Mouse (Mus musculus) kidney, adult 18-20 months (tissue): ENCODE measurements around the gene Nrip1.
"Not testable (repeated sequence)": the region's sequence is repeated elsewhere in the genome, so short reads cannot be mapped to it uniquely, and the experiment has no call there.

Experiments
- DNase-seq: peaks from one replicate; pipeline ENCODE4 v3.0.0; 2021

Nrip1 gene

DNA sequence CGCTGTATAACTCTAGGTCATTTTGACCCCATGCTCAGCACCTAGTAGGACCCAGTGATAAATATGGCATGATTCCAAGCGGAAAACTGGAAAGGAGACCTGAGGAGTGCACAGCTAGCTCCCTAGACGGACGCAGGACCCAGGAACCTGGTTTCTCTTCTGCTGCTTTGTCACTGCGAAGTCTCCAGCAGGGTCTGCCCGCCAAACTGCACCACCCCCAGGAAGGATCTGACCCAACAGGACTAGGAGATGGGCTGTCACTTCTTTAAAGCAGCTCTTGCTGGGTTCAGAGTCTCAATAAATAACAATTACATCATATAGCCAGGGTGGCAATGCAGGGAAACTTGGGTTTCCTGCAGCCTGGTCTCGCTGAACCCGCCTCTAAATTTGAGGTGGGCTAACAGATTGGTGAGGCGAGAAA lies at the start of gene Nrip1:
Nrip1 (minus strand) TSS at position 157 of the 421 bp plus-strand sequence.
- DNase-seq, result no peak

DNA sequence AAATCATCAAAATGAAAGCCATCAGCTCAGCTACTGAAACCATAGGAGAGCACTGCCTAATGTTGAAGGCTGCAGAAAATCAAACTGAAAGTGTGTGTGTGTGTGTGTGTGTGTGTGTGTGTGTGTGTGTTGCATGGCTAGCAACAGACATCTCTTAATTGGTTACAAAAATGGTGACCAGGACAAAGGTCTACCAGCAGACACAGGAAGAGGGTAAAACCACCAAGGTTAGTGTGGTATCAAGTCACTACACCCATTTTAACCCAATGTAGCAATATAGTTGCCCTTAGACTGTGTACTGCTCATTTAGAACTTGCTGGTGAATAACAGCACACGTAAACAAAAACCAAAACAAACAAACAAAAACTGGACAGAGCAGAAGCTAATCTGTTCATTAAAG lies 48.9 kb upstream of the Nrip1 start:
- DNase-seq, result no peak

DNA sequence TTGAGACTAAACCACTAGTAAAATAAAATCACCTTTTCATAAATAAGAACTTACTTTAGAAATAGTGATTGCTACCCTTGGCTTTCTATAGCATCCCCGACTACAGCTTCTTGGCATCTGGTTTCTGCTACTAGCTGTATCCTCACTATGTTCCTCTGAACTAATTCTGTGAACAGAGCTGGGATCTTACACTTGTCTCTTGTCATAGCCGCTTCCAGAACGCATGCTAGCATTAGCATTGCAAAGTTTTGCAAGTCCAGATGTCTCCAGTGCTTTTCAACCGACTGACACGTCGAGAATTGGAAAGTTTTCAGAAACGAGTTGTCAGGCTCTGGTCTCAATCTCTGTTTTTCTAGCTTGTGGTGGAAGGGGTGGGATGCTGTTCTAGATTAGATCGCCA lies 46.2 kb upstream of the Nrip1 start:
- no peak for DNase-seq

DNA sequence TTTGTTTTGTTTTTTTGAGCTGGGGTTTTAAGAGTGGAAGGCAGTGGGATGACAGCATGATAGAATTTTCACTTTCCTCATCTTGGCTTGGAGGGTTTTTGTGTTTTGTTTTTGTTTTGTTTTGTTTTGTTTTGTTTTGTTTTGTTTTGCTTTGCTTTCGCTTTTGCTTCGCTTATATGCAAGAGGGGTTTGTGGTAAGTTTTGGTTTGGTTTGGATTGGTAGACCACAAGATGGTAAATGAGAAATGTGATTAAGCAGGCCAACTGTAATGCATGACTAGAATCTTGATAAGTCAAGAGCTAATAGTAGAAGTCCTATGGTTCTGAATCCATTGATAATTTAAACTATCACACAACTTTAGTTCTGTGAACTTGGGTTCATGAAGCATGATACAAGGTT lies 42.9 kb upstream of the Nrip1 start:
- DNase-seq, result no peak

DNA sequence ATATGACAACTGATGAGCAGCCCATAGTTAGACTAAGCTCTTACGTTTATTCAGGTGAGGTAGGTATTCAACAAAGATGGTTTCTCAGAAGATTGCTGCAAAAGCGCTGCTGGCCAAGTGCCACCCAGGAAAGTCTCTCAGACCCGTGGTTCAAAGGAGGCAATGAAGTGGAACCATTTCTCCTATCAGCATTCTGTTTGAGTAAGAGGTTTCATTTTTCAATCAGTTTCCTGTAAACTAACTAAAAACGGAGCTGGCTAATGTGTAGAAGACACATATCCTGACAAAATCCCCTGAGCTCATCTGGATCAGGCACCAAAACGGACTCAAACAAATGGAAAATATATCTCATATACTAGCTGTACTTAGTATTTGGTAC lies 42.4 kb upstream of the Nrip1 start:
- DNase-seq, result no peak

DNA sequence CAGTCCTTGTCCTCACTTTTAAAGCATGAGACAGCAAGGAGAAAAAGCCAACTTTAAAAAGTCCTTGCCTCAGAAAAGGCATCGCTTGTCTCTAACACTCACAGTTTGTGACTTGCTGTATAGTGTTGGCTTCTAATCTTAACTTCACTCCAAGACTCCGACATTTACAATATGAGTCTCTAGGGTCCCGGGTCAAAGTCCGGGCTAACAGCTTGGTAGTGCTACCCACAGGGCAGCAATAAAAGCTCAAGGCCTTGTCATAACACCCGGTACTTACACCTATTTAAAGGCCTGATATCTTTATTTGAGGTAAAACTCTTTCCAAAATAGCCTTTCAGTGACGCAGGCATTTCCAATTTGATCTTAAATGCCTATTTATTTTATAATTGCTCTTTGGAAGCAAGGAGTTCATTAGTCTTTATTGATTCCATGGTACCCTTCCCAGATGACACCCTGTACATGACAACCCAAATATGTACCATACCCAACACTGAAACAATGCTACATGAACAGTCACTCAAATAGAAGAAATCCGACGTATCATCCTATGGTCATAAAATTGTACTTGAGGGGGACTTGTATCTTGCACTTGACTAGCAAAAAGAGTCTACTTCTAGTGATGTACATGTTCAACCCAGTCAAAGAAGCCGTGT lies 41.9 kb upstream of the Nrip1 start:
- DNase-seq, result no peak

DNA sequence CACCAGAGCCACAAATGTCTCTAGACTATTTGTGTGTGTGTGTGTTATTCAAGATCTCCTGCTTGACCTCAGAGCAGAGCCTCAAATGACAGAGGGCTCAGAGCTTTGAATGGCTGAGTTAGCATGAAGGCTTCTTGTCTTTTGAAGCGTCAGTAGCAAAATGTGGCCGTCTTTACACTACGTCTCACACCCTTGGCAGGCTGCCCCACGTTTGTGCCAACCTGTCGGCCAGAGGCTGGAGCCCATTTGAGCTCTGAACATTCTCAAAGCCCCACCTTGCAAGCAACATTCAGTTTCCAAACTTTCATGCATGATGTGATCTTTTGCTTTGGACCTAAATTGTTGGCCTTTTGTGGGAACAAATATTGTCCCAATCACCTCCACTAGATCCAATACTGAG lies 40.9 kb upstream of the Nrip1 start:
- DNase-seq, result peak; percentile 13

DNA sequence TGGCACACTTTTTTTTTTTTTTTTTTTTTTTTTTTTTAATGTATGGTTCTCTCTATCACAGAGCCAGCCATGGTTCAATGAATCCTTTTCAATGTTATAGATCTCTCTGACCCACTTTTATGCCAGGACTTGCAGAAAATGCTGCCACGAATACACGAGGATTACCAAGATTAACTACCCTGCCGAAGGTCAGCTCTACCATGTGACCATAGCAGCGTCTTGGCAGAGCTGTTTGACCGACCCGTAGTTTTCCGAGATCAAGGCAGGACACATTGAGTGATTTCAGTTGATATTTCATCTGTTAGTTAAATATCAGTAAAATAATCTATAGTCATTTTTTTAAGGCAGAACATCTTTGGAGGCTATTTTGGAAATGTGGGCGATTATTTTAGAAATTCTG lies 40.0 kb upstream of the Nrip1 start:
- no peak for DNase-seq

DNA sequence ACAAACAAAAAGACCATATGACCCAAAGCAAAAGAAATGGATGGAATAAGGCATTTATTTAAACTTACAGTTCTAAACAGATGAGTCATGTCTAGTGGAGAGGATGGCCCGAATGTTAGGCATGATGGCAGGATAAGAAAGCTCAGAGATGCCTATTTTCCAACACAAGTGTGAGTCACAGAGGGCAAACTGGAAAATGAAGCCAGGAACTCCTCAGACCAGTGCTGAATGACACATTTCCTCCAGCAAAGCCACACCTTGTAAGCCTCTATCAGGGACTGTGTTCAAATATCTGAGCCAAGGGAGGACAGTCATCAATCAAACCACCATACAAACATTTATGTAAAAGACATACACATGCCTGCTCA lies 35.7 kb upstream of the Nrip1 start:
- DNase-seq, result no peak

DNA sequence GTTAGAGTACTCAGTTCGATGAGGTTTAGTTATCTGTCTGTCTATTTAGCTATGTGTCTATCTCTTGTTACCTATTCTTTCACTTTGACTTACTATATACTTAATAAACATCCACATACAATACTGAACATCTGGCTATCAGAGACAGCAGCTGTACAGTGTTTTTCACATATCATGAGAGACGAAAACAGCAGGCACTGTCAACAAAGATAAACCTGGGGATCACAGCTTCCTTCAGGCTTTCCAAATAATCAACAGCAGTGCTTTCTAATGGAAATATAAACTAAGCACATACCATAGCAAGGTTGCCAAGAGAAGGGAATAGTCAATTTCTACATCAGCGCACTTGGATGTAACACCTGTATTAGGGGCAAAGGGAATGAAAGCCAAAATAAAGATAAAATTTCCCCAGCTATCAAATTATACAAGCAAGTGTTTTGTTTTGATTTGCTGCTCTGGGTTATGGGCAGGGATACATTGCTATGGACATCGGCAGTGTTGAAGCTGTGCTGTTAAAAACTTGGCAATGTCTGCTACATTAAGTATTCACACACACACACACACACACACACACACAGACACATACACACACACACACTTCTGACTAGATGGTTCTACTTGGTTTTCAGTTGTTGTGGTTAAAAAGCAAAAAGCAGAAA lies 35.2 kb upstream of the Nrip1 start:
- no peak for DNase-seq

DNA sequence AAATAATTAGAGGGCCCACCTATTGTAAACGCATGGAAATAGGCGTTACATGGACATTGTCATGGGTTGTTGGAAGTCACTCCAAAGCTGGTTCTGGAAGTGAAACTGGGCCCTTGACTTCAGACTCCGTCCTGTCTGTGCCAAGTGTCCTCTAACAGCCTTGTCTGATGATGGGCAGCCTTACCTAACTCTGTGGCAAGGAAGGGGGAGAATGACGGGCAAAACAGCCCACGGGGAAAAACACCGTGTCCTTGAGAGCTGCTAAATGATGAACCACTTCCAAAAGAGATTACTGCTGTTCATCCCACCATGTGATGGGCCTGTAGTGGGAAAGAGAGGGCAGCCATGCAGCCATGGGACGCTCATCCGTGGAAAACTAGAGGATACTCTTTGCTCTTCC lies 34.6 kb upstream of the Nrip1 start:
- DNase-seq, result no peak

DNA sequence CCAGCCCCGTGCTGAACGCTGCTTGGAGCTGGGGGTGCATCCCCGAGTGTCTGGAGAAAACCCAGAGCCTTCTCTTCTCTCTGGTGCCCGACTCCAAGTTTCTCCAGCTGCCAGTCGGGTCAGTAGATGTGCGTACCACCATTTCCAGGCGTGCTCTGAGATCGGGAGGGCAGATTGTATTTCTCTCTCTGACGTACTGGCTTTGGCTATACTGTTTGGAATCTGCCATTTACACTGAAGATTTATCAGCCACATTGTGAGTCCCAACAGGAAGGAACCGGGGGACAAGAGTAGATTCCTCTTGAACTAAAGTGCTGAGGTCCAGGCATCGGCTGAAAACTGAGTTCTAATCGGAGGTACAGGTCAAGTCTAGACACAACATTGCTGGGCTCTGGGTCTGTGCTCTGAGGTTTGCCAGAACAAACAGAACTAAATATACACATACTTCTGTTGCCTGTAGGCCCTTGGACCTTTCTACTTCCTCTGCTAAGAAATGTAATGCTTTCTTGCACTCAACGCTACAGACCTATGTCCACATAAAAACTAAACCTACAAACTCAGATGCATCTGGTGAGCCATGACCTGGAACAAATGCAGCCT lies 33.8 kb upstream of the Nrip1 start:
- DNase-seq, result no peak

DNA sequence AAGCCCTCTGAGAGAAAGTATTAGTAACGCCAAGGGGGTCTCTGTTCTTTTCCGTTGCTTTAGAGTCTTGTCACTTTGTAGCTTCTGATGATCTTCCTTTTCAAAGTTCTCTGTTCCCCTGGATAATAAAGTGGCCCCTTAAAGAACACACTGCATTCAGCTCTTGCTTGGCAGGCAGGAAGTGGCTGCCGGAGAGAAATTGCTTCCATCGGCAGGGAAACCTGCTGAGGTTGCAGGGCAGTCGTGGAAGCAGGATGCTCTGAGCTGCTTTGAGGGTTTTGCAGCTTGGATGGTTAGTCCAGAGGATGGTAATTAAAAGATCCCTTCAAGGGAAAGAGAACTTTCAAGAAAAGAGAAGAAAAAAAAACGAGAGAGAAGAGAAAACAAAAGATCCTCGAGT lies 33.3 kb upstream of the Nrip1 start:
- no peak for DNase-seq

DNA sequence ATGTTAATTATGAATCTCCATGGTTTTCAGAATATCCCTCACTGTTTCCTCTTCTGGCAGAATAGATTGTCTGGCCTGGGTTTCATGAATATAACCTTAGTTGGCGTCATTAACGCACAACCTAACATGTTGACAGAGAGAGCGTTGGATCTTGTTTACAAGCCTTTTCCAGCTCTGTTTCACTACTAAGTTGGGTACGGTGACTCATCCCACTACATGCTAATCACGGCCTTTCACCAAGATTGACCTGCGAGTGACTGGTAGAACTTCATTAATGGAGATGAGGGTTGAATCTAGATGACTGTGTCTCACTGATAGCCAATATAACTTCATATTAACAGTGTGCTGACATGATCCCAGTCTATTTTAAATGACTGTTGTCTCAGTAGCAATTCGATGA lies 32.7 kb upstream of the Nrip1 start:
- DNase-seq, result no peak

DNA sequence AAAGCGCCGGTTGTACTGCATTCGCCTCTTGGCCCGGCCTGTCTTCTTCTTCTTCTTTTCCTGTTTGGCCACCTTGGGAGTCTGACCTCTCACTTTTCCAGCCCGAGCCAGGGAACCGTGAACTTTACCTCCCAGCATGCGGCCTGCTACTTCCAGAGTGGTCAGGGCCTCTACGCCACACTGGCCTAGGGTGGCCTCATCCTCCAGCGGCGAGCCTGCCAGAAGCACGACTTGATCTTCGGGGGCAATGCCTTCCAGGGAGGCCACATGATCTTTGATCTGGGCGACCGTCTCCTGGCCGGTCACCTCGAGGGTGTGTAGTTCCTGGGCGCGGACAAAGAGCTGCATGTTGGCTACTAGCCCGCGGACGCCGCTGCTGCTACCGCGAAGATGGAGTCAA lies 29.7 kb upstream of the Nrip1 start:
- DNase-seq, result not testable (repeated sequence)

DNA sequence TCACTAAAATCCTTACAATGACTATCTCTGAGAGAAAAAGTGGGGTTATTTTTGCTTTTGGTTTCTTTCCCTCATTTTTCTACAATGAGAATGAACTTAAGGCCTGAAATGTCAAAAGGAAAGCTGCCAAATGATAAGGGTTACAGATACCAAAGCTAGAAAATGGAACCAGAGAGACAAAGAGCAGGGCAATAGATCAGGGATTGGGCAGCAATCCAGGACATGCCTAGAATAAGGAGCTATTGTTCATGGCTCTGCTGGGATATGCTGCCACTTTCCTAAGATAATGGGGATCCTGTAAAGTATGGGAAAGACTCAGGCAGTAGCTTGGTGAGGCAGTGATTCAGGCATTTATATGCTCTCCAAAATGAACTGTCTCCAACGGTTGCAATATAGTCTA lies 22.9 kb upstream of the Nrip1 start:
- DNase-seq, result no peak

DNA sequence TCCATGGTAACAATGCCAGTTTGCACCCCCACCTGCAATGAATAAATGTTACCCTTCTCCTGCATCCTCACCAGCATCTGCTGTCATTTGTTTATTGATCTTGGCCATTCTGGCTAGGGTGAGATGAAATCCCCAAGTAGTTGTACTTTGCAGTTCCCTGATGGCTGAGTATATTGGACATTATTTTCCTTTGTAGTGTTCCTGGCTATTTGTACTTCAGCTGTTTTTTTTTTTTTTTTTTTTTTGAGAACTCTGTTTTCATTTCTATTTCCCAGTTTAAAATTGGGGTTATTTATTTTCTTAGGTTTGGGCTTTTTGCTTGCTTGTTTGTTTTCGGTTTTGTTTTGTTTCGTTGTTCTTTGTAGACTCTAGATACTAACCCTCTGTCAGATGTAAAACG lies 19.6 kb upstream of the Nrip1 start:
- no peak for DNase-seq

DNA sequence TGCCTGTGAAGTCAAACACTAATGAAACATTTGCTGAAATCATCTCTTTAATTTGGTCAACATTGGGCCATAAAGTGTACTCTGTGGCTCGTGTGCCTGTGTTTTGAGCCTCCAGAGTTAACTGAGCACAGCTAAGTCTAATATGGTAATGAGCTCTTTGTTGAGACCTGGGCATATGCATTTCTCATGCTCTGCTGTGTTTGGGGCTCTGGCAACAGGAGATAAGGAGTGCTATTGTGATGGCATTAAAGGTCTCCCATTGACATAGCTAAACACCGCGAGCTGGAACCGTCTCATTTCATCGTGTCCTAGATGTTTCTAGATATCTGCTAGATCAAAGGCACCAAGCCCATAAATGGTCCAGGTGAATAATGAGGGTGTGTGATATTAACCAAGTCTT lies 12.9 kb upstream of the Nrip1 start:
- no peak for DNase-seq

DNA sequence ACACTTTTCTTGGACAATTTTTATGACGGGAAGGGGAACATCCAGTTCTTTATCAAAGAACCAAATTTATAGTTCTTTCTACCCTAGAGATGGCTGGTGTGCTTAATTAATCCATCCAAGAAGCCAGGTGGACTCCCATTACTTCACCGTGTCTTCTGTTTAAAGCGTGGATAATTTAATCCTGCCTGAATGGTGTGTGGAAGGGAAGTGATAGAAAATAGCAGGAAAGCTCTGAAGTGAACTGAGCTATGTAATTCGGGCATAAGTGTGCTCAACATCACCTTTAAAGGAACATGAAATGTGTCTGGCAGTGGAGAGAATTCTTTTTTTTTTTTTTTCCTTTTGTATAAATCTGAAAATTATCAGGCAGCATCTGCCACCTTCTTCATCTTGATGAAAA lies 12.4 kb upstream of the Nrip1 start:
- DNase-seq, result no peak

DNA sequence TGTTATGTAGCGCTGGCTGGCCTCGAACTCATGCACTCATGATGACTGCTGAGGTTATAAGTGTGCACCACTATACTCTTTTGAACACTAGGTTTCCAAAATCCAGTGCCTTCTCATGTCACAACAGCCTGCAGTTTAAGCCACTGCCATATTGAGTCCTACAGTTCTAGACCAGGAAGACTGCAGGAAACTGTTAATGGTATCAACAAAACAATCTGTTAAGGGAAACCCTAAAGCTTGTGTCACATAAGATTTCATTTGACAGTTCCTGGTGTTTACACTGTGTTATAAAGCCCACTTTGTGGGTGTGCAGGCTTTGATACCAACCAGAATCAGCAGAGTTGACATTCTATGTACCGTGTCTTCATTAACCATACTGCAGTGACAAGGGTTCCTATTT lies 3.6 kb upstream of the Nrip1 start:
- DNase-seq, result no peak

DNA sequence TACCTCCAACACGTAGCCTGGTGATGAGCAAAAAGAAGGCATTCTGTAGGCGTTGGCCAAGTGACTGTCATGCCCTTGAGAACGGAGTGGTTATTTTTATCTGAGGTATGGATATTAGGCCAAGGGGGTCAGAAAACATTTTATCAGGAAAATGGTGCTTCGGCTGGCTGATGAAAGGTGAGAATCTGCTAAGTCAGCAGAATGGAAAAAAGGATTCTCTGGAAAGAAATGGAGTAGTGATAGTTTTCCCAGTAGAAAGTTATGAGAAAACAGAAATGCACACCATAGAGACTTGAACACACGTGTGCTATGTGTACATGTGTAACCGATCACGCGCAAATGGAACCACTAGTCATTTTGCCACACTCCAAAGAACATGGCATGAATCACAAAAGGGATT lies 3.0 kb upstream of the Nrip1 start:
- no peak for DNase-seq

DNA sequence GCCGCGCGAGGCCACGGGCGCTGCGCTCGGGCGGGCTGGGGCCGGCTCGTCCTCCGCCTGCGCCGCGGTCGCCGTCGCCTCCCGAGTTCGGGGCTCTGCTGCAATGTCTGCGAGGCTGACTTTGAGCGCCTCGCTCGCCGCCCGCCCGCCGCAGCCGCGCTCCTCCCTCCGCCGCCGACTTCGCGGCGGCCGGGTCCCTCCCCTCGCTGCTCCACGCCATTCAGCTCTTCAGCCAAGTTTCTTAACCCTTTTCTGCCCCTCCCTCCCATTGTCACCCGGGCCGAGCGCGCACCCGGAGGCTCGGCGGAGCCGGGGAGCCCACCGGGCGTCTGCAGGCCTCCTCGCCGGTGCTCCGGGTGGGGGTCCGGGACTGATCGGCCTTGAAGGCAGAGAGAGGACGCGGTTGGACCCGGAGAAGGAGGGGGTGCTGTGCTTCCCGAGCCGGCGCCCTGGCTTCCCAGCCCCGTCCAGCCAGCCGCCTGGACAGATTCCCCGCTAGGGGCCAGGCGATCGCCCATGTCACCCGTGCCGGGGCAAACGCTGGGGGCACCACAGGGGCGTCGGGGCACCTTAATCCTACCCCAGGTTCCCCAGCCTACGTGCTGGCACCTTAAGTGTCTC lies 576 bp downstream of the Nrip1 start:
- peak; percentile 92 for DNase-seq

DNA sequence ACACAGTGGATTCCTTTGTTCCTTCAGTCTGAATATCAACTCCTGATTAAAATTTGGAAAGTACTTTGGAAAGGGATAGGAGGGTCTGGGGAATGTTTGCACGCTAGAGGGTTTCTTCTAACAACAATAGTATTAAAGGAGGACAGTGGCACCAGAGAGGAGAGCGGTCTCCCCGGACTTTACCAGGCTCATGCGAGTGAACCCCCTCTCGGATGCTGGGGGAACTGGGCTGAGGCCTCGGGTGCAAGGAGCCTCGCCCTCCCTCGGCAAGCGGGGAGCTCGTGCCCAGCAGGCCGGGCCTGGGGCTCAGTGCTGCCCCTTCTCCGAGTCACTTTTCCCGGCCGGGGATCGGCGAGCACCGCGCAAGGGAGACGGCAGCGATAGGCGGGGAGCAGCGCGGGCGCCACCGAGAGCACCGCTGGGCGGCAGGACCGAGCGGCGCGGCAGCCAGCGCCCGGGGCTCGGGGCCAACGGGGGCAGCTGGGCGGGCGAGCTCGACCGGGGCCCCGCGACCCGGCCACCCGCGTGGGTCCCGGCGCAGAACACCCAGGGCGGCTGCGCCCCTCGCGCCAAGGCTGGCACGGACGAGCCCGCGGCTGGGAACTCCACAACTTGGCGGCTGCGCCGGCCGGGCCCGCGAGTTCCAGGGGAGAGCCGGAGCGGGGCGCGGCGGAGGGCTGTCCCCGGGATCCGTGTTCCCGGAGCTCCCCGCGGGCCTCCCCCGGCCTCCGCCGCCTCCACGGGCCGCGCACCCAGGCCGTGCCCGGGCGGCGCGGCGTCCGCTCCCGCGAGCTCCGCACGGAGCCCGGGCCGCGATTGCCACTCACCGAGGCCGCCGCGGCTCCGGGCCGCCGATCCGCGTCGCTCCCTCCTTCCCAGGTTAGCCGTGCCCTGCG lies 1.3 kb downstream of the Nrip1 start:
- DNase-seq, result peak; percentile 81

DNA sequence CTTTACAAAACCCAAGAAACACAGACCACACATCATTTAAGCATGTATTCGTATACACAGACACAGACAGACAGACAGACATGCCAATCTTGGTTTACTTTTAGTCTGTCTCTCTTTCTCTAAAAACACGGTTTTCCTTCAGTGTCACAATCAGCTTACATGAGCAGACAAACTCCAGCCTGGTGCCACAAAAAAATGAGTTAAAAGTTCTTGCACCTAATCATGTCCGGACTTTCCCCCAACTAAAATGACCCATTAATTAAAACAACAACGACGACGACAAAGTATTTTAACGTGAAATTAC lies 2.1 kb downstream of the Nrip1 start:
- DNase-seq, result no peak
